Mouse (Mus musculus) brain, adult 2 months (tissue): ENCODE measurements around the gene Hydin.
"Not testable (repeated sequence)": the region's sequence is repeated elsewhere in the genome, so short reads cannot be mapped to it uniquely, and the experiment has no call there.

Experiments used
- DNase-seq: peaks from one replicate; pipeline ENCODE4 v3.0.0; 2011; ENCODE audit warnings: low read depth, low spot score

The Hydin gene

DNA sequence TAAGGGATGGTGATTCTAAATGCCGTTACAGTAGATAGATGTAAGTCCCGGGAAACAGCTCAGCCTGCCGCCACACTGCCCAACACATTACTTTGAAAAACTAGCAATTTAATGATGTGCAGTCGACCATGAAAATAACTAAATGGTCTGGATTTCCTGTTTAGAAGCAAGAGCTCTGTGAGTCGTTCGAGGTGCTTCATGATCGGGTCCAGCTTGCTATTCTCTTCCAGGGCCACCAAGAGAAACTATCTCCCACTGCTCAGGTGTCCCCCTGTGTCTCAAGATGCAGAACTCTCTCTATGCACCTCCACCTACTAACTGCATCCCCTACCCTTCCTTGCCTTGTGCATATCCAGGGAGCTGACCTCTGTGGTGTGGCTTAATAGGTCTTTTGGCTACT is 66.6 kb downstream of the Hydin start:
- DNase-seq = no peak

DNA sequence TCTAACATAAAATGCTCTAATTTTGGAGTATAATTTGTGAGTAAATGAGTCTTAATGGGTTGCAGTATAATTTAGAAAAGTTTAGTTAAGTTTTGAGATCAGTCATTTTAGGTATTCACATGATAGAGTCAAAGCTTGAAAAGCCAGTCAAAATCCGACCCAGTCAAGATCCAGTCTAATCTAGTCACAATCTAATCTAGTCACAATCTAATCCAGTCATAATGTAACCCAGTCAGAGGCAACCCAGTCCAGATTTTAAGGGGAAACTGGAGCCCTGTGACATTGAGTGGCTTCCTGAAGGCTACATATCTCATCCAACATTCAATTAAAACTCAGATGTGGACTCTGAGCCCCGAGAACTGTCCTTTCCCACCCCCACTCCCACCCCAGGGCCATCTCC is 72.7 kb downstream of the Hydin start:
- DNase-seq = no peak

DNA sequence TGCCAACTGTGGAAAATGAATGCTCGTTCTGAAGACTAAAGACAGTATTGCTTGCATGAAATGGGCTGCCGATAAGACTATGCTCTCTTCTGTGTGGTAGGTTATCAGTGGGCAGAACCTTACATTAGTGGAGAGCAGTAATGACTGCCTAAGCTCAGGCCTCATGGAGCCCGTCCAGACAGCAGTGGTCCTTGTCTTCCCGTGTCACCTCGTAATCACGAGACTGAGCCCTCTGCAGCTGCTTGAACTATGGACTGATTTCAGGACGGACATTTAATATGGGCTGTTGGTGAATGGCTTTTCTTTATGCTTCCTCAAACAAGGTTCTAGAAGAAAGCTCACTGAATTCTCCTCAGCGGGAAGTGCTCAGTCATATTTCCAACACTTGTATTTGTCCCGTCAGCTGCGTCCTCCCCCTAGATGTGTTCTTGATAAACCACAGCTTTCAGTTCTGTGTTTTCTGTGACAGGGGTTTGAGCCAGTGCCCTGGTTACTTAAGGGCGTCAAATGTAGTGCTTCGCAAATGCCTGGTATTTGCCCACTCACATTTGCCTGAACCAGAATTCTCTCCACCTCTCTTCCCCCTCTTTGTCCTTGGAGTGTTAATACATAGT is 73.4 kb downstream of the Hydin start:
- no peak for DNase-seq

DNA sequence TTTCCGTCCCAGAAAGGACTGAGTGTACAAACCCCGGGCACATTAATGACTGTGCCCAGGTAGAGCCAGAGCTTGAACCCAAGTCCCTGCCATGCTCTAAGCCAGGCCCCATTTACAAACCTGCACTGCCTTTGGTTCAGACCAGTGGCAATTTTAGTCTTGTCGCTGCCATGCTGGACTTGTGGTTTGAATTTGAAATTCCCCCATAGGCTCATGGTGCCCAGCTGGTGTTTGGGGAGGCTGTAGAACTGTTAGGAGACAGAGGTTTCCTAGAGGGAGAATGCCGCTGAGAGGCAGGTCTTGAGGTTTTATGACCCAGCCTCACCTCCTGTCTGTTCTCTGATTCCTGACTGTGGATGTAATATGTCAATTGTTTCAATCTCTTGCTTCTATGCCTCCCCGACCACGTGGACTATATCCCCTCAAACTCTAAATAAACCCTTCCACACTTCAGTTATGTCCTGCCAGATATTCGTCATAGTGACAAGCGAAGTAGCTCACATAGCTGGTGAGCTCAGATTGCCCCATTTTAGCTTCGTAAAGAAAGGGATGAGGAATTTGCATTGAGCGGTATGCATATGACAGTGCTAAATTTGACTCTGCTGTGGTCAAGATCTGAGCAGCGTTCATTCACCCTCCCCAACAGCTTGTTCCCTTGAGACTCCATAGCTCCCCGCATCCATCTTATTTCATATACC is 79.1 kb downstream of the Hydin start:
- no peak for DNase-seq

DNA sequence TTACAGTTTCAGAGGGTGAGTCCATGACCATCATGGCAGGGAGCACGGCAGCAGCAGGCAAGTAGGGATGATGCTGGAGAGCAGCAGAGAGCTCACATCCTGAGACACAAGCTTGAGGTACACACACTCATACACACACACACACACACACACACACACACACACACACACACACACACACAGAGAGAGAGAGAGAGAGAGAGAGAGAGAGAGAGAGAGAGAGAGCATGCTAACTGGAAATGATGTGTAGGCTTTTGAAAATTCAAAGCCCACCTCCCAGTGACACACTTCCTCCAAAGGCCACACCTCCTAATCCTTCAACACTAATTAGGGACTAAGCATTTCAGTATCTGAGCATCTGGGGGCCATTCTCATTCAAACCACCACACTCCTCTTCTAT is 80.1 kb downstream of the Hydin start:
- DNase-seq = no peak

DNA sequence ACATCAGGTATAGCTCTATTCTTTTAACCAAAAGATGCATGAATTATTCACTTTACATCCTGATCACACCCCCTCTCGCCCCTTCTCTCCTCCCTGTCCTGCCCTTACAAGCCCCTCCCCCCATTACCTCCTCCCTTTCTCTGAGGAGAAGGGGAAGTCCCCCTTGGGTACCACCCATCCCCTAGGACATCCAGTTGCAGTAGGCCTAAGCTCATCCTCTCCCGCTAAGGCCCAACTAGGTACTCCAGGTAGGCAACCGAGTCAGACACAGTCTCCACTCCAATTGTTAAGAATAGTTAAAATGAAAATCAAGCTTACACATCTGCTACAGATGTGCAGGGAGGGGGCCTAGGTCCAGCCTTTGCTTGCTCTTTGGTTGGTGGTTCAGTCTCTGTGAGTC is 83.9 kb downstream of the Hydin start:
- no peak for DNase-seq

DNA sequence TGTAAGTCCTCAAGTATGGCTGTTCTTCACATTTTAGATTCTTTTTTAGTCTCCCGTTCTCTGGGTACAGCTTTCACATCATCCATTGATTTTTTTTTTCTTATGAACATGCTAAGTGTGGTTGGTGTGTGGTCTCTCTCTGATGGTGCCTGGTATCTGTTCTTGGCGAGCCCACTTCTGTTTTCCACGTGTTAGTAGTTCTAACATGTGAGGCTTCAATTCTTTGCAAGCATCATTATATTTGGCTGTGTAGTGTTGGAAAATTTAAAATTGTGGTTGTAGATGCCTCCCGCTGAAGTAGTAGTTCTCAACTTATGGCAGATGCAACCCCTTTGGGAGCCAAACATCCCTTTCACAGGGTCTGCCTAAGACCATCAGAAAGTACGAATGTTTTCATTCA is 85.1 kb downstream of the Hydin start:
- no peak for DNase-seq

DNA sequence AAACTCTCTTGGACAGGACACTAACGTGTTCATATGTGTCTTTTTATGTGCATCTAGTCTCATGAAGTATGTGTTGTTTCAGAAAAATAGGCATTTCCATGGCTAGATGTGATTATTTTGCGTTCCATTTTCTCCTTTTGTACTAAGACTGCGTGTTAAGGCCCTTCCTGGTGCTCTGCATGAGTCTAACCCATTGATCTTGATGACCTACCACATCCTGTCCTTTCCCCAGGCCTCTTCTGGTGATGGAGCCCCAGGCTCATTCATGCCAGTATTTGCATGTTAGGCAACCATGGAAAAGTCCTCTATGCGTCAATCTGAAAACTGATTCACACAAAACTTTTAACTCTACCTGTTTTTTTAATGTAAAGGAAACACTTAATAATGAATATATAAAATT is 96.2 kb downstream of the Hydin start:
- DNase-seq = no peak

DNA sequence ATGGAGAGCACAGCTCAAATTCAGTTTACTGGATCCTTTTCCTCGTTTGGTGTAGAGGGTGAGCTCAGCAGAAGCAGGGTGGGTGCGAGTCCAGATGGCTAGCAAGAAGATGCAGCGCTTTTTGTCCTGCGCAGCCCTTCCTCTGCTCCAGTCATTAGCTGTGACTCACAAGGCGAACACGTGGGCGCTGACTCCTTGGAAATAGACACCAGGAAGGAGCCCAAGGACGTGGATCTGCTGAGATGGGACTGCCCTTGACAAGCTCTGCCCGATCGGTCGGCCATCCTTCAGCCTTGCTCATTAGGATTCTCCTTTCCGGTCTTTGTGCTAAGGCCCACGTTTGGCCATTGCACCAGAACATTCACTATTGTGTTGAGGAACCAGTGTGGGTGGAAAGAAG is 106.1 kb downstream of the Hydin start:
- DNase-seq = peak; percentile 50

DNA sequence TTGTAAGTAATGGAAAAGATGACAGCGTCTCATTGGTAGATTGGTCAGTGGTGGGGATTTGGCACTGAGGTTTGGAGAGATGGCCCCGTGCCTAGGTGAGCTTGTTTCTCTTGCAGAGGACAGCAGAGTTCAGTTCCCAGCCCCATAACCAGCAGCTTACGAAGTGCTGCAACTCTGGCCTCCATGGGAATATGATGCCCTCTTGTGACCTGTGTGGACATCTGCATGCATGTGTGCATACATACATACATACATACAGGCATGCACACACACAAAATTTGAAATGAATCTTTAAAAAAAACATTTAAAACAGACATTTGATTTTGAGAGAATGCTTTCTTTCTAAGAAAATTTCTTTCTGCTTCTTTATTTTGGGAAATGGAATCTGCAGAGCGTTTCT is 106.9 kb downstream of the Hydin start:
- no peak for DNase-seq

DNA sequence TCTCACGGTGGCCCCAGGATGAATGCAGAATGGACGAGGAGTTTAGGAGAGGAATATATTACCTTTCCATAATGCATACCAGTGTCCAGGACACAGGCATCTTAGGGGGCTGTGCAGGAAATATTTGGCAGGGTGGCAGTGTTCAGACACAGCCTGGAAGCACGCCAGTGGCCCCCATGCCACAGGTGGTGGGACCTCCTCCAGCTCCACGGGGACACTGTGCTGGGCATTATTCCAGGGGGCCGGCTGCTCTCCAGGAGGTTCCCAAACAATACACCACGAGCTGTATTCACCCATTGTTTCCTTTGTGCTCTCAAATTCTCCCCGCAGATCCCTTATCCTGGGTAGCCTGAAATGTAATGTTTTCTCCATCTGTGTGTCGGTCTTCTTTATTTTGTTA is 116.0 kb downstream of the Hydin start:
- no peak for DNase-seq

DNA sequence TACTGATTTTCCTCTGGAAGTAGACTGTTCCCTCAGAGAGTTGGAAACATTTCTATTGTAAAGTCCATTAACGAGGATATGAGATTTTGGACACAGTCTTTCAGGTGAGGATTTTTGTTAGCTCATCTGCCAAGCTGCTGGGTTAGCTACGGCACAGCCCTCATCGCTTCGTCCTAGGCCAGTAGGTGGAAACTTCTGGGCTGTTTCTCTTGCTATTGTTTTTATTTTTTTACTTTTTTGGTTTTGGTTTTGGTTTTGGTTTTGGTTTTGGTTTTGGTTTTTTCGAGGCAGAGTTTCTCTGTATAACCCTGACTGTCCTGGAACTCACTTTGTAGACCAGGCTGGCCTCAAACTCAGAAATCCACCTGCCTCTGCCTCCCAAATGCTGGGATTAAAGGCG is 117.9 kb downstream of the Hydin start:
- DNase-seq = not testable (repeated sequence)

DNA sequence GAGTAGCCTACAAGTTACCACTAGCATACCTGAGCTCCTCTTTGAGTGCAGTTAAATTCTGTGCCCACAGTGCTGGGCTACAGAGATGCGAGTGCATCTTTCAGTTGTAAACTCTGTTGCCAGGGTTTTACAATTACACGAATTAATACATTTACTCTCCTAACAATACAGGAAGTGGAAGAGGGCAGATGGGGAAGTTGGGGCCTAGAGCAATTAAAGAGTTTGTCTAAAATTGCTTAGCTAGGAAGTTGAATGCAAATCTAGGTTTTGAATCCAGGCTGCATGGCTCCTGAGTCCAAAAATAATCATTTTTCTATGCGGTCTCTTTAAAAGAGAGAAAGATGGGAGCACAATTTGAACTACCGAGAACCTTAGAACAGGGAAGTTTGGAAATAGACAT is 128.9 kb downstream of the Hydin start:
- DNase-seq = no peak

DNA sequence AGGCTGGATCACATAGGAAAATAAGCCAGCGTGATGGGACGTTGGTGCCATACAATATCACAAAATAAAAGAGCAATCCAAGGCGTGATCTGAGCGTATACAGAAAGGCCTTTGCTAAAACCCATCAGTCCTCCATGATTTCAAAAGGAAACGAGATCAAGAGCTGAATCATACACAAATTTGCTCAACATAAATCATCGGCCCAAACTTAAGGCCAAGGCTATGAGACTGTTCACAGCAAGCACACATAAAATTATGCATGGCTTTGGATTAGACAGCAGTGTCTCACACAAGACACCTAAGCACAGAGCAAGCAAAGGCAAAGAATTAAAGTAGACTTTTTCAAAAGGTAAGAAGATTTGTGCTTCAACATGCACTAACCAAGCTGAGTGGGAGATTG is 133.8 kb downstream of the Hydin start:
- DNase-seq = no peak

DNA sequence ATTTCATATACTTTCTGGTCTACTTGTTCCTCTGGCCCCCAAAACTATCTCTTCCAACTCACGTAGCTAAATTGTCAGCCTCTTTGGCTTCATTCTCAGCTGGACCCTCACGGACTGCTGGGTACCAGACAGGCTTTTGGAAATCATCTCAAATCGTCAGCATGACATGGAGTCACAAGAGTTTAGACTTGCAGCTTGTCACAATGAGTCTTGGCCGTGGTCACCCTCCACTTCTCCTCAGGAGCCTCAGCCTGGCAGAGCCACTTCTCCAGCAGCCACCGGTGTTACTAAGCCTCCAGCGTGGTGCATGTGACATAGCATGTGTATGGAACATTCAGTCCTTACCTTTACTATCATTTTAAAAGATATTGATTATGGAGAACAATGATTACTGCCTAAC is 135.5 kb downstream of the Hydin start:
- no peak for DNase-seq

DNA sequence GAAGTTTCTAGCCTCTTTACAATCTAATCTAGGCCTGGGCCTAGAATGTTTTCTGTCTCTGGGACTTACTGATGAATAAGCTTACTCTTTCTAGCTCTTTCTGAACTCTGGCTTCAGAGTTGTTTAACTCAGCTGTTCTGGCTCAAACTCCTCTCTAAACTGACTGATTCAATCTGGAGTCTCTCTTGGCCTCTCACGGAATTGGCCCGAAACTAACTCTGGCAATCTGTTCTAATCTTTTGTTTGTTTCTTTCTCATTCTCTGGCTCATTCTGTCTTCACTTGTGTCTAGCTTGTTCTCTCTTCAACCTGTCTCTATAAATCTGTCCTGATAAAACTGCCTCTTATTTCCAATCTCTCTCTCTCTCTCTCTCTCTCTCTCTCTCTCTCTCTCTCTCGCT is 137.7 kb downstream of the Hydin start:
- DNase-seq = no peak

DNA sequence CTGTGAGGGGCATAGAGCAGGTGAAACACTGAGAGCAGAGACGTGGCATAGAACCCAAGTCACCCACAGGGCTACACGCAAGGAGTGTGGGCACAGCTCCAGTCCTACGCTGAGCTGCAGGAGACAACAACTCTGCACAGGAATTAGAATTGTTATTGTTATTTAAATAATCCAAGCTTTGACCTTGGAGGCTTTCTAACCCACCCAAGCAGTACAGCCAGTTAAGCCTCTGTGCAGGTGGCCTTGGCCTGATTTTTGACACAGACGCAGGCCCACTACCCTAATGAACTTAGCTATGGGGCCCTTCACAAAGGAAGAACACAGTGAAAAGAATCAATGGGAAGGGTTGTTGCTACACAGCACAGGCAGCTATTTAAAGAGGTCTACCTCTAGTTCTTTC is 148.3 kb downstream of the Hydin start:
- DNase-seq = no peak

DNA sequence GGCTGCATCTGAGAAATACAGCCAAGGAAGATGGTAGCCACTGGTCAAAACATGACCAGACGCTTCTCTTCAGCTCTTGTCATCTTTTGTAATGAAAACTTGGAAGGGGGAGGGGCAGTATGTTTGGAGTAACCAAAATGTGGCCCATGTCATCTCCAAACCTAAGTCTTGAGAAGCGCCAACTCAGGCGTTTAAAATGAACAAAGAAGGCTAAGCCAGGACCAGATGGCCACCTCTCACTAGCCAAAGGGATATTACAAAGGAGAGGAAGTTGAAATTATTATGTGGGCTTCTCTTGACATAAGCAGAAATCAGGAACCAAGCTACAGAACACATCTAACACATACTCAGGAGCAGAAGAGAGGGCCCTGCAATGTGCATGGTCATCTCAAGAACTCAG is 150.2 kb downstream of the Hydin start:
- DNase-seq = peak; percentile 40

DNA sequence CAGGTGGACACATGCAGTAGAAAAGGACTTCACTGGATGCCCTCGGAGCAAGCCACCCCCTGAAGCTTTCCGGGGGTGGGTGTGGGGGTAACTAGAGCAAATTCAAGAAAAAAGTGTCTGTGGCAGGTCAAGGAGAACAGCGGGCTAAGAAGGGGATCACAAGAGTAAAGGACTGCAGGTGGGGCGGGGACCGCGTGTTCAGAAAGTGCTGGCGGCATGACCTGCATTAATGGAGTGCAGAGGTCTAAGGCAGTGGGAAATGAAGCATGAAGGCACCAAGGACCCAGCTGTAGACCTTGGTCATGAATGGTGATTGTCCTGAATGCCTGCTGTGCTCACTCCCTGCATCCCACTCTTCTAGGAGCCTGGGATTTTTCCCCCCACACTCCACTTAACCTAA is 151.0 kb downstream of the Hydin start:
- DNase-seq = no peak

DNA sequence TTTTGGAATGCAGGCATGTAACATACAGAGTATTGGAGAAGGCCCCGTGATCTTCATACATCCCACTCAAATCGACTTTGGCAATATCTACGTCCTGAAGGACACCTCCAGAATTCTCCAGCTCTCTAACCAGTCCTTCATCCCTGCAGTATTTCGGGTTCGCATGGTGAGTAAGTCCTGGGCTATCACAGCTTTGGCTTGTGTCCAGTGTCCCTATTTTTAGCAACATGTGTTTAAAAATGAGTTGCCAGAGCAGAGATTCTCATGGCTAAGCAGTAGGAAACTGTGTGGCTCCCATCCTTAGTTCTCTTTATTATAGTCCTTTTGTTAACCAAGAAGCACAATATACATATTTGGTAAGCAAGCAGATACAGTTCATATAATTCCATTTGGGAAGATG is 152.9 kb downstream of the Hydin start:
- peak; percentile 63 for DNase-seq

DNA sequence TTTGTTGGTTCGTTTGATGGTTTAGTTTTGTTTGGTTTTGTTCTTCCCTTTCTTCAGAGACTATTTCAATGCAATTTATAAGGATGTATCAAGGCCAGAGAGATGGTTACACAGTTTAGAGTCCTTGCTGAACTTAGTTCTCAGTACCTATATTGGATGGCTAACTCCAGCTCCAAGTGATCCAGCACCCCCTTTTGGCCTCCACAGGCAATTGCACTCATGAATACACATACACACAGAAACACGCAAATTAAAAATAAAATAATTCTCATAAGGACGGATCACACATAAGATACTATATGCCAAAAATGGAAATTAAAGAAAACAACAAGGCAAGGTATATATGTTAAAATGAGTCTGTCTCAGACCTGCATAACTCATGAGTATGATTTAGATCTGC is 153.4 kb downstream of the Hydin start:
- no peak for DNase-seq

DNA sequence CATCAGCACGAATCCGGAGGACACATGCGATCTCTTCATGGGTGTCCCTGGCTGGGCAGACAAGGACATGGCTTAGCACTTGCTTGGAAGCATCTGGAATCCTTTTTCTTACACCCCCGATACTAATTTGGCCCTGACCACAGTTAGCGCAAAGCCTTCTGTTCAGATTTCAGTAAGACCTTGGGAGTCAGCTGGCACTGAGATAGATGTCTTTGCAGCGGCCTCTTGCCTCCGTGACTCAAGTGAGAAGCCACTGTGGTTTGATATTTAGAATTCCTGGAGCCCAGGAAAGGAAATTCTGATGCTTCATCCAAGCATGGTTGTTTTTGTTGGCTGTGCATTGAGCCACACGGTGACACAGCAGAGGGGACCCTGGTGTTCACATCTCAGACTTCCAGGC is 157.4 kb downstream of the Hydin start:
- no peak for DNase-seq

DNA sequence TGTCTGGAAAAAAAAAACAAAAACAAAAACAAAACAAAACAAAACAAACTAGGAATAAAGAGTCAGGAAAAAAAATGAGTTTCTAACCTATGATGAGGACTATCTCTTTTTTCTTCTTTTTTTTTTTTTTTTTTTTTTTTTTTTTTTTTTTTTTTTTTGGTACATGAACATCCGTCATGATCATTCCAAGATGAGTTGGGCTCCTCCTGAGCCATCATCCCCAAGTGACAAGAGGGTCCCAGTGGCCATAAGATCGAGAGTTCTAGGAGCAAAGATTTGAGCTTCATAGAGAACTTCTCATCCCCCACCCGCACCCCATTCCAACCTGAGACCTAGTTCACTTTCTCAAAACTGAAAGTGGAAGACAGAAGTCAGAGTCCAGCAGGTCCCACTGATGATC is 164.6 kb downstream of the Hydin start:
- no peak for DNase-seq

DNA sequence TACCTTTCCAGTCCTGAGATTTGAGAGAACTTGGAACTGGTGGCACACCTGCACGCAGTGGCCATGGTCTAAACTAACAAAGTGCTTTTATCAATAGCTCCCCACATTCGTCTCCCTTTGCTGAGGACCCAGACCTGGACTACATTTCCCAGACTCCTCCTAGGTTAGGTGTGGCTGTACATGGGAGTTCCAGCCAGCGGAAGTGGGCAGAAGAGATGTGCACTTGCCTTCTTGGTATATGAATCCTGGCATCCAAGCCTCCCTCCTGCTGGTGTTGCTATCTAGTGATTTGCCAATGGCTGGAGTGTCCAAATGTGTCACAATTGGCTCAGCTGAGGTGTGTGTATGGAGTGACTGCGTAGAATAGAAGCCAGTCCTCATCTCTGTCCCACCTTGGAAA is 173.8 kb downstream of the Hydin start:
- peak; percentile 40 for DNase-seq
